Mouse (Mus musculus): ENCODE results near the gene Stx3.

DNA sequence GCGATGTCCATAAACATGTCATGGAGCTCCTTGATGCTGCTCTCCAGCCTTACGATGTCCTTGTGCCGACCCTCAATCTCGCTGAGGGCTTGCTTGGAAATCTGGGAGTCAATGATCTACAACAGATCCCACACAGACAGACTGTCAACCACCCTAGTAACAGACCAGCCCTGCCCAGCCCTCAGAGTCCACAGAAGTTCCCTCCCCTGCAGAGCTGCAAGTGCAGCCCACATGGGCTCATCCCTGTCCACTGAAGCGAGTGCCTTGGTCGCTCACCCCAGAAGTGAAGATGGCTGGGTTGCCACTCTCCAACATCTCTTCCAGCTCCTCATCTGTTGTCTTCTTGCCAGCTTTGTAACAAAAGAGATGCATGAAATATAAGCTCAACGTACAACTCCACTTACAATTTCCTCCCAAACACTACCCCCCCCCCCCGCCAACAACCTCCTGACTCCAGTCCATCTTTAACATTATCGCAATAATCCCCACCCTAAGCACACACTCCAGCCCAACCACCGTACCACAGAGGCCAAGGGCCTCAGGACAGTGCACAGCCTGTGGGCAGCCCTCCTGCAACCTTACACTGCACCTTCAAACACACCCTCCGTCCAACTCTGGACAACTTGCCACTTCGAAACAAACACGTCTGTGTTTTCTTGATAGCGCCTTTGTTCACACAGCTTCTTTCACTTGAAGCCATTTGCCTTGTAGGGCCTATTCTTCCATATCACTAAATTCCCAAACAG, 33.6 kb downstream of the Stx3 start:
- TF ChIP-seq CTCF (IDR thresholded peaks at IDR 0.05; ENCODE audit: borderline replicate concordance, insufficient read depth, low read length) = no peak
- TF ChIP-seq POLR2A (IDR thresholded peaks at IDR 0.05; ENCODE audit: low read depth, low read length) = no peak

Data from embryonic fibroblast, embryonic 13.5 days (primary cell).